Mouse (Mus musculus) CH12.LX (cell line): ENCODE measurements around the gene Theg. TPM values are rescaled to one million over a fixed set of nuclear protein-coding genes. Genes with fewer than 3 reads are reported as not detected.

Source experiments
- DNase-seq: peaks from one replicate; pipeline ENCODE4 v3.0.0-alpha.2; 2013; ENCODE audit errors: extremely low read depth
- H3K27ac ChIP-seq: 2 replicates; pipeline ENCODE4 v1.5.1; 2012; ENCODE audit warnings: low read depth, mild to moderate bottlenecking, control low read depth, moderate library complexity; ENCODE audit not compliant: insufficient read depth
- H3K27me3 ChIP-seq: replicated peaks from 2 replicates; pipeline ENCODE3; 2012; ENCODE audit warnings: inconsistent platforms
- H3K36me3 ChIP-seq, 2 experiments: replicated peaks in 1 of 2; 2 replicates each; pipeline versions ENCODE3 to v1.6.1; 2012; ENCODE audit warnings: inconsistent platforms in 1 of 2, low read length in 1 of 2, mild to moderate bottlenecking in 1 of 2, mixed read lengths in 1 of 2, moderate library complexity in 1 of 2; ENCODE audit not compliant: control insufficient read depth in 1 of 2, insufficient read depth in 1 of 2
- H3K4me1 ChIP-seq, 2 experiments: 2 replicates each; pipeline ENCODE4 v1.6.1; 2012; ENCODE audit warnings: inconsistent platforms in 1 of 2, moderate library complexity in 1 of 2; ENCODE audit not compliant: insufficient read depth in 2 of 2, control insufficient read depth in 1 of 2
- H3K4me2 ChIP-seq: 2 replicates; pipeline ENCODE4 v1.6.1; 2012; ENCODE audit warnings: low read depth, mild to moderate bottlenecking, control low read depth; ENCODE audit not compliant: poor library complexity, insufficient read depth, severe bottlenecking
- H3K4me3 ChIP-seq, 3 experiments: fragments of 150-350 bp in 1 of 3; sonication (generic) in 1 of 3; replicated peaks in 1 of 3; 2 replicates each; pipeline versions ENCODE3 to v1.5.1; 2011 to 2012; ENCODE audit warnings: low read depth in 2 of 3, low read length in 2 of 3, mild to moderate bottlenecking in 2 of 3, moderate library complexity in 2 of 3, control low read depth in 1 of 3, improper control_type of control experiment in 1 of 3, inconsistent platforms in 1 of 3, mixed read lengths in 1 of 3; ENCODE audit not compliant: poor library complexity in 1 of 3
- H3K79me2 ChIP-seq: replicated peaks from 2 replicates; pipeline ENCODE4 v1.6.1; 2012; ENCODE audit warnings: mild to moderate bottlenecking, moderate library complexity; ENCODE audit not compliant: control insufficient read depth, poor library complexity, insufficient read depth, severe bottlenecking; ENCODE audit errors: extremely low read depth
- H3K9ac ChIP-seq: 2 replicates; pipeline ENCODE4 v1.6.1; 2012; ENCODE audit warnings: low read depth, mild to moderate bottlenecking, control low read depth, moderate library complexity; ENCODE audit not compliant: insufficient read depth
- H3K9me3 ChIP-seq: replicated peaks from 2 replicates; pipeline ENCODE3; 2012; ENCODE audit warnings: low read length, inconsistent platforms, mixed read lengths
- CHD2 ChIP-seq: IDR thresholded peaks from 2 replicates; pipeline ENCODE4 v1.6.1; 2011; ENCODE audit warnings: low read length, improper control_type of control experiment
- CTCF ChIP-seq, 2 experiments: IDR thresholded peaks in 1 of 2; conservative IDR thresholded peaks in 1 of 2; 2 replicates each; pipeline ENCODE4 v1.5.1; 2011 to 2012; ENCODE audit warnings: low read depth in 2 of 2, low read length in 2 of 2, improper control_type of control experiment in 1 of 2, inconsistent platforms in 1 of 2, mild to moderate bottlenecking in 1 of 2, moderate library complexity in 1 of 2
- ELF1 ChIP-seq: IDR thresholded peaks from 2 replicates; pipeline ENCODE4 v1.6.1; 2014; ENCODE audit warnings: low read depth, mild to moderate bottlenecking, inconsistent platforms, low read length, improper control_type of control experiment
- EP300 ChIP-seq: IDR thresholded peaks from 2 replicates; pipeline ENCODE4 v1.6.1; 2011; ENCODE audit warnings: low read length, improper control_type of control experiment
- ETS1 ChIP-seq: conservative IDR thresholded peaks from 2 replicates; pipeline ENCODE4 v1.6.1; 2012; ENCODE audit warnings: low read depth, mild to moderate bottlenecking, inconsistent platforms, low read length, improper control_type of control experiment, moderate library complexity
- GABPA ChIP-seq: IDR thresholded peaks from 2 replicates; pipeline ENCODE4 v1.6.1; 2012; ENCODE audit warnings: low read depth, low read length, improper control_type of control experiment, inconsistent platforms; ENCODE audit not compliant: insufficient replicate concordance
- HCFC1 ChIP-seq: IDR thresholded peaks from 2 replicates; pipeline ENCODE4 v1.6.1; 2012; ENCODE audit warnings: low read depth, mild to moderate bottlenecking, inconsistent platforms, low read length, improper control_type of control experiment
- MEF2A ChIP-seq: IDR thresholded peaks from 2 replicates; pipeline ENCODE4 v1.6.1; 2014; ENCODE audit warnings: low read depth, mild to moderate bottlenecking, inconsistent platforms, low read length, improper control_type of control experiment, borderline replicate concordance
- MXI1 ChIP-seq: IDR thresholded peaks from 2 replicates; pipeline ENCODE4 v1.6.1; 2011; ENCODE audit warnings: mild to moderate bottlenecking, low read depth, low read length, improper control_type of control experiment
- PAX5 ChIP-seq: IDR thresholded peaks from 2 replicates; pipeline ENCODE4 v1.6.1; 2012; ENCODE audit warnings: low read length, inconsistent platforms, mixed read lengths
- RAD21 ChIP-seq: IDR thresholded peaks from 2 replicates; pipeline ENCODE4 v1.6.1; 2011; ENCODE audit warnings: low read depth, mild to moderate bottlenecking, low read length, improper control_type of control experiment, moderate library complexity
- RCOR1 ChIP-seq: conservative IDR thresholded peaks from 2 replicates; pipeline ENCODE4 v1.6.1; 2012; ENCODE audit warnings: low read depth, mild to moderate bottlenecking, inconsistent platforms, low read length, improper control_type of control experiment
- TBP ChIP-seq: conservative IDR thresholded peaks from 2 replicates; pipeline ENCODE4 v1.6.1; 2011; ENCODE audit warnings: low read depth, low read length, improper control_type of control experiment
- UBTF ChIP-seq: IDR thresholded peaks from 2 replicates; pipeline ENCODE4 v1.6.1; 2012; ENCODE audit warnings: low read depth, mild to moderate bottlenecking, inconsistent platforms, low read length, improper control_type of control experiment, moderate library complexity
- USF2 ChIP-seq: conservative IDR thresholded peaks from 2 replicates; pipeline ENCODE4 v1.6.1; 2011; ENCODE audit warnings: low read depth, low read length, improper control_type of control experiment
- ZC3H11A ChIP-seq: IDR thresholded peaks from 2 replicates; pipeline ENCODE4 v1.6.1; 2012; ENCODE audit warnings: low read depth, mild to moderate bottlenecking, inconsistent platforms, low read length, improper control_type of control experiment
- ZMIZ1 ChIP-seq: IDR thresholded peaks from 2 replicates; pipeline ENCODE4 v1.6.1; 2012; ENCODE audit warnings: low read depth, mild to moderate bottlenecking, inconsistent platforms, low read length, improper control_type of control experiment
- dilution Hi-C: fragments of 300-500 bp; cut with MboI; formaldehyde crosslinking; loops from 2 replicates; pipeline ENCODE4 v1.14.3; 2020; ENCODE audit warnings: low sequenced_read_pairs; ENCODE audit not compliant: extremely low pct_unique_long_range_greater_than_20kb, extremely low pct_ligation_motif_present
- in situ Hi-C: fragments of 300-500 bp; cut with MboI; formaldehyde crosslinking; loops from 3 replicates; pipeline ENCODE4 v1.14.3; 2019; ENCODE audit warnings: low sequenced_read_pairs, low pct_ligation_motif_present, low pct_unique_long_range_greater_than_20kb, mixed read lengths
- polyA plus RNA-seq: library from polyadenylated mRNA; unstranded; fragments of >175 nt; gene quantifications from 2 replicates; pipeline ENCODE4 v1.2.1, GENCODE M21; 2012; ENCODE audit warnings: low read depth; ENCODE audit not compliant: insufficient read length
- total RNA-seq, 2 experiments: library from RNA; depleted of rRNA; stranded (reverse); fragments of 300-350 nt in 1 of 2; fragments of >200 nt in 1 of 2; gene quantifications; 2 replicates each; pipeline ENCODE4 v1.2.3; 2012 to 2014

Gene Theg
- total and polyA plus RNA-seq, 3 experiments, result not detected

DNA sequence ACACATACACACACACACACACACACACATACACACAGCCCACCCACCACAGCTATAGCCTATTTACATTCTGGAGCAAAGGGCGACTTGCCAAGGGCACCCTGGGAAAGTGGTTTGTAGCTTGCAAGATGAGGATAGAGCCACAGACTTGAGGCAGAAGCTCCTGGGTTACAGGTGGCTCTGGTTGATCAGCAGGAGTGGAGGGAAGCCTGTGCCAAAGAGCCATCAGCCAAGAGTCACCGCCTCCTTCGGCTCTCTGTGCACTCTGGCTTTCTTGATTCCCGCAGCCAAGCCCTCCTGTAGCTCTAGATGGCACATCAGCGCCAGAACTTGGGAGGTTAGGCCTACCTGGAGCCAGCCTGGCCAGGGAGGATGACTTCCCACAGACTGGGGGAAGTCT, 24.2 kb upstream of the Theg start:
- Histone ChIP-seq H3K27me3 (peaks cover 95% of the 10 kb centered on the region), H3K79me2 (no peaks in the 10 kb centered on the region), H3K9ac (no peak overlapping the region), H3K4me1 (peaks cover 10 to 11% of the 10 kb centered on the region in 2 experiments; a peak in 3 of 4 replicates), H3K4me2 (no peak overlapping the region), H3K27ac (no peak overlapping the region), H3K36me3 (no peaks in the 10 kb centered on the region), H3K4me3 (no peak overlapping the region), H3K9me3 (no peaks in the 10 kb centered on the region)
- DNase-seq, result no peak
- in situ Hi-C loops (no loop called here), dilution Hi-C loops (no loop called here)
- no peak for TF ChIP-seq ETS1
- TF ChIP-seq CTCF (conservative IDR thresholded peaks at IDR 0.05 in 1 of 2, IDR thresholded peaks at IDR 0.05 in 1 of 2; ENCODE audit: low read depth in 2 of 2, low read length in 2 of 2), result no peak
- TF ChIP-seq PAX5, result no peak
- no peak for TF ChIP-seq MXI1
- TF ChIP-seq MEF2A, result no peak

DNA sequence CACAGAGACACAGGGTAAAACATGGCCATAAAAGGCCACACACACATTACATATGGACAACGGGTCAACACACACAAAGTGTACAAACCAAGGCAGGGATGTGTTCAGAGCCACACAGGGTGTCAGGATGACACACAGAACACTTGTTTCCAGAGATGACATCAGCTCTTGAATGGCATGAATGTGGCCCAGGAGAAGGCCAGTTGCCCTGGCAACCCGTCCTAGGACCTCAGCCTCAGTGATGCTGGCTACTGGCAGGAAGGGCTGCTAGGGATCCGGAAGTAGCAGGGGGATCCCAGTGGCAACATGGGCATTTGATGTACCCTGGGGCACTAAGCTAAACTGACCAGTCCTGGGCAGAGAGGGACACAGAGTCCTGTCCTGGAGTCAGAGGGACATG, 22.1 kb upstream of the Theg start:
- H3K9me3 ChIP-seq, result peaks cover 5% of the 10 kb centered on the region
- no peaks in the 10 kb centered on the region for H3K79me2 ChIP-seq
- DNase-seq, result no peak
- H3K36me3 ChIP-seq, result no peaks in the 10 kb centered on the region
- in situ Hi-C loops, result no loop called here
- H3K4me3 ChIP-seq, result no peak overlapping the region
- dilution Hi-C loops, result no loop called here
- H3K4me1 ChIP-seq, result peaks cover 10% of the 10 kb centered on the region in 2 experiments; a peak in 3 of 4 replicates
- TF ChIP-seq PAX5 (no peak), CTCF (conservative IDR thresholded peaks at IDR 0.05 in 1 of 2, IDR thresholded peaks at IDR 0.05 in 1 of 2; ENCODE audit: low read depth in 2 of 2, low read length in 2 of 2) (no peak), GABPA (no peak), RAD21 (no peak), ZC3H11A (no peak), EP300 (no peak), USF2 (no peak), ZMIZ1 (no peak), RCOR1 (no peak), MXI1 (no peak)
- no peak overlapping the region for H3K4me2 ChIP-seq
- H3K27ac ChIP-seq, result no peak overlapping the region
- H3K9ac ChIP-seq, result no peak overlapping the region
- H3K27me3 ChIP-seq, result peaks cover 92% of the 10 kb centered on the region

DNA sequence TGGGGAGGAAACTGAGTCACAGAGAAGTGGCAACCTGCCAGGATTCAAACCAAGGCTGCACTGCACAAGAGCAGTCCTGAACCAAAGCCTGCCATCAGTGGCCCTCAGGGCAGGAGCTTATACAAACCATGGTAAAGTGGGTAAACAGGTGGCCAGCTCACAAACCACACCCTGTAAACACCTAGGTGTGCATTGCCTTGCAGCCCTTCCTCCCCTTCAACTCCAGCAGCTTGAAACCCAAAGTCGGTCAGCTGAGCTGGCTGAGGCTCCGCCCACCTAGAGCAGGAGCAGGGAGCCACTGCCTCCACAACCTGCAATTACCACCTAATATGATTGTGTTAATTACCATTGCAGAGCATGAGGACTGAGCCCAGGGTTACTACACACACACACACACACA, 20.8 kb upstream of the Theg start:
- peaks cover 78% of the 10 kb centered on the region for H3K27me3 ChIP-seq
- dilution Hi-C loops (no loop called here), in situ Hi-C loops (no loop called here)
- H3K9ac ChIP-seq, result no peak overlapping the region
- no peak overlapping the region for H3K27ac ChIP-seq
- H3K36me3 ChIP-seq, result no peaks in the 10 kb centered on the region
- H3K79me2 ChIP-seq, result no peaks in the 10 kb centered on the region
- H3K4me1 ChIP-seq, result peaks cover 3 to 4% of the 10 kb centered on the region in 2 experiments; a peak in 1 of 4 replicates
- H3K4me3 ChIP-seq, result no peak overlapping the region
- no peak for DNase-seq
- H3K9me3 ChIP-seq, result peaks cover 5% of the 10 kb centered on the region
- no peak overlapping the region for H3K4me2 ChIP-seq
- TF ChIP-seq EP300 (no peak), MEF2A (no peak), CHD2 (no peak), ZMIZ1 (no peak), HCFC1 (no peak), UBTF (no peak), ELF1 (no peak), TBP (no peak)
- TF ChIP-seq, all 38 proteins: peak for 0
